29 mouse cellular contexts compared by ENCODE assay signal in genomic region chr7:48846755-48847154, GRCm38 (mm10). TPM values are rescaled to one million over a fixed set of nuclear protein-coding genes. Genes with fewer than 3 reads are reported as not detected.
A peak's percentile ranks its signal among the peaks of the same experiment; 100 is the strongest.
DNase-seq lines count a peak whose midpoint lies in the region; ATAC-seq and TF ChIP-seq lines count a peak whose summit lies in the region.
"Had no signal": no experiment of that assay in that cellular context is flagged by ENCODE, and none has a peak within 500 bp of the region (broad histone marks: within the 10 kb centered on the region; RNA-seq: fewer than 3 reads in every experiment).

No protein-coding gene starts in this region.

- H3K4me3 ChIP-seq in lung, embryonic 14.5 days (ENCODE audit: low read depth, low read length): no peak overlapping the region
- peak overlapping the region; percentile 48 for H3K4me3 ChIP-seq in heart, embryonic 11.5 days (ENCODE audit: low read depth, low read length)
- H3K4me3 ChIP-seq in heart, postnatal 0 days (ENCODE audit: low read depth, low read length): peak overlapping the region; percentile 51
- no peak overlapping the region for H3K4me3 ChIP-seq in limb, embryonic 10.5 days
- H3K4me3 ChIP-seq: forebrain, embryonic 15.5 days; hindbrain, embryonic 10.5 days; kidney, embryonic 15.5 days; limb, embryonic 15.5 days; lung, embryonic 15.5 days had no signal

- no peak for ATAC-seq in lung, embryonic 14.5 days (ENCODE audit: insufficient read depth)
- ATAC-seq in heart, embryonic 11.5 days (replicated peaks; ENCODE audit: insufficient number of reproducible peaks, low FRiP score, low TSS enrichment): 0 out of 2 replicates have a peak, but pooled peaks have one; percentile 43
- ATAC-seq in heart, postnatal 0 days (ENCODE audit: insufficient read depth, low read depth): peak; percentile 69
- ATAC-seq: forebrain, embryonic 15.5 days; midbrain, embryonic 16.5 days; Patski had no signal

- TF ChIP-seq CTCF in lung, embryonic 14.5 days (IDR thresholded peaks at IDR 0.05; ENCODE audit: low read depth): no peak
- peak; percentile 67 for TF ChIP-seq CTCF in heart, postnatal 0 days (IDR thresholded peaks at IDR 0.05; ENCODE audit: low read depth)

- H3K9me3 ChIP-seq in lung, embryonic 14.5 days (ENCODE audit: low read depth, low read length): no peaks in the 10 kb centered on the region
- H3K9me3 ChIP-seq in heart, embryonic 11.5 days (replicated peaks; ENCODE audit: control insufficient read depth, low read length): no peaks in the 10 kb centered on the region
- no peaks in the 10 kb centered on the region for H3K9me3 ChIP-seq in heart, postnatal 0 days (replicated peaks; ENCODE audit: control insufficient read depth, low read length)
- H3K9me3 ChIP-seq in limb, embryonic 10.5 days (replicated peaks): no peaks in the 10 kb centered on the region
- H3K9me3 ChIP-seq: forebrain, embryonic 15.5 days; G1E; hindbrain, embryonic 10.5 days; kidney, embryonic 15.5 days; limb, embryonic 15.5 days; lung, embryonic 15.5 days had no signal

- no peaks in the 10 kb centered on the region for H3K36me3 ChIP-seq in lung, embryonic 14.5 days (ENCODE audit: insufficient read depth)
- H3K36me3 ChIP-seq in heart, embryonic 11.5 days (ENCODE audit: control insufficient read depth, insufficient read depth, low read length): no peaks in the 10 kb centered on the region
- H3K36me3 ChIP-seq in heart, postnatal 0 days (replicated peaks; ENCODE audit: control insufficient read depth, insufficient read depth, low read length): no peaks in the 10 kb centered on the region
- H3K36me3 ChIP-seq in limb, embryonic 10.5 days: no peaks in the 10 kb centered on the region
- H3K36me3 ChIP-seq: forebrain, embryonic 15.5 days; G1E; hindbrain, embryonic 10.5 days; kidney, embryonic 15.5 days; limb, embryonic 15.5 days; lung, embryonic 15.5 days had no signal

- H3K27me3 ChIP-seq in lung, embryonic 14.5 days (ENCODE audit: insufficient read depth, low read length): no peaks in the 10 kb centered on the region
- H3K27me3 ChIP-seq in heart, embryonic 11.5 days (ENCODE audit: control insufficient read depth, insufficient read depth, low read length): no peaks in the 10 kb centered on the region
- no peaks in the 10 kb centered on the region for H3K27me3 ChIP-seq in heart, postnatal 0 days (ENCODE audit: control insufficient read depth, insufficient read depth, low read length)
- no peaks in the 10 kb centered on the region for H3K27me3 ChIP-seq in limb, embryonic 10.5 days (ENCODE audit: low read depth, poor library complexity, severe bottlenecking)
- H3K27me3 ChIP-seq: forebrain, embryonic 15.5 days; kidney, embryonic 15.5 days; limb, embryonic 15.5 days; lung, embryonic 15.5 days; Patski had no signal

- H3K4me1 ChIP-seq in lung, embryonic 14.5 days (ENCODE audit: insufficient read depth): peaks cover 15% of the 10 kb centered on the region; the same call in 1 of the 2 replicates
- H3K4me1 ChIP-seq in heart, embryonic 11.5 days (ENCODE audit: control insufficient read depth, insufficient read depth, low read length): peaks cover 18% of the 10 kb centered on the region
- H3K4me1 ChIP-seq in heart, postnatal 0 days (ENCODE audit: control insufficient read depth, insufficient read depth): 0 out of 2 replicates have a peak, but pooled peaks cover 7% of the 10 kb centered on the region
- peaks cover 26% of the 10 kb centered on the region for H3K4me1 ChIP-seq in limb, embryonic 10.5 days

- TF ChIP-seq EP300 in heart, postnatal 0 days (IDR thresholded peaks at IDR 0.05; ENCODE audit: low read depth): no peak

- WGBS in lung, embryonic 14.5 days: 56% methylated on average over 6 of the region's 6 CpGs
- 39% methylated on average over 6 of the region's 6 CpGs for WGBS in heart, embryonic 11.5 days (ENCODE audit: insufficient replicate concordance)
- WGBS in heart, postnatal 0 days: 35% methylated on average over 6 of the region's 6 CpGs
- WGBS in limb, embryonic 10.5 days: 63% methylated on average over 6 of the region's 6 CpGs

- H3K4me2 ChIP-seq in lung, embryonic 14.5 days: no peak overlapping the region
- peak overlapping the region; percentile 75 for H3K4me2 ChIP-seq in heart, embryonic 11.5 days
- peak overlapping the region; percentile 72 for H3K4me2 ChIP-seq in heart, postnatal 0 days (ENCODE audit: low read depth, low read length)
- H3K4me2 ChIP-seq: forebrain, embryonic 15.5 days; kidney, embryonic 15.5 days; limb, embryonic 15.5 days; lung, embryonic 15.5 days had no signal

- H3K9ac ChIP-seq in lung, embryonic 14.5 days: no peak overlapping the region
- peak overlapping the region; percentile 77 for H3K9ac ChIP-seq in heart, embryonic 11.5 days (ENCODE audit: low read depth, low read length)
- peak overlapping the region; percentile 68 for H3K9ac ChIP-seq in heart, postnatal 0 days (replicated peaks; ENCODE audit: low read depth, low read length)
- H3K9ac ChIP-seq: forebrain, embryonic 15.5 days; kidney, embryonic 15.5 days; limb, embryonic 15.5 days; liver, embryonic 14.5 days; lung, embryonic 15.5 days had no signal

- peak overlapping the region; percentile 66; the same call in 1 of the 2 replicates for H3K27ac ChIP-seq in lung, embryonic 14.5 days (ENCODE audit: low read depth)
- H3K27ac ChIP-seq in heart, embryonic 11.5 days (ENCODE audit: low read depth, low read length): peak overlapping the region; percentile 92
- peak overlapping the region; percentile 94 for H3K27ac ChIP-seq in heart, postnatal 0 days (ENCODE audit: low read depth)
- H3K27ac ChIP-seq in limb, embryonic 10.5 days: peak overlapping the region; percentile 58; the same call in 1 of the 2 replicates
- H3K27ac ChIP-seq: forebrain, embryonic 15.5 days; hindbrain, embryonic 10.5 days; kidney, embryonic 15.5 days; limb, embryonic 15.5 days; liver, embryonic 14.5 days had no signal

- no peak for DNase-seq in lung, embryonic 14.5 days
- DNase-seq in lung, postnatal 25 days (ENCODE audit: low spot score): no peak
- peak; percentile 61 for DNase-seq in heart, postnatal 0 days (ENCODE audit: low spot score)
- no peak for DNase-seq in limb, embryonic 10.5 days (ENCODE audit: low spot score)
- no peak for DNase-seq in ovary, postnatal 36 days (ENCODE audit: low spot score)
- DNase-seq in right cerebral cortex, postnatal 25 days: no peak
- no peak for DNase-seq in adrenal gland, postnatal 4 days (ENCODE audit: low spot score in 2 of 2)
- DNase-seq: adrenal gland, postnatal 36 days; B cell, adult 2 months; cerebellum, adult 11 months; cerebellum, postnatal 25 days; gastrocnemius, postnatal 25 days; kidney, adult 11 months; kidney, postnatal 4 days; layer of hippocampus, adult 9-11 months; lung, postnatal 4 days had no signal

RNA-seq across cellular contexts. Expression of gene Csrp3, which starts 1.1 kb away (rescaled TPM):
- polyA plus RNA-seq in lung, embryonic 14.5 days (2014; fragmentation: Nextera tagmentation; extraction: Ambion mirVana): 1.9 and 31.7 TPM in 2 replicates
- 1,436 and 1,472 TPM in 2 replicates for polyA plus RNA-seq in heart, embryonic 11.5 days (2014; fragmentation: Nextera tagmentation; extraction: Ambion mirVana)
- 1,353 and 1,464 TPM in 2 replicates for total RNA-seq in heart, postnatal 0 days (2014; rRNA removed; ENCODE audit: low replicate concordance)
- 1,907 and 1,928 TPM in 2 replicates for polyA plus RNA-seq in heart, postnatal 0 days (2015; fragmentation: Nextera tagmentation; extraction: Ambion mirVana)
- polyA plus RNA-seq in limb, embryonic 10.5 days (2016; fragmentation: Nextera tagmentation; extraction: Ambion mirVana): 0.87 and 1.5 TPM in 2 replicates
- total RNA-seq in adrenal gland, postnatal 4 days (2021): 10 to 100 TPM in 1 of 2 experiments, 1 to 10 TPM in 1; 1.7 to 17.0 TPM
- total RNA-seq: adrenal gland, postnatal 36 days; G1E; left cerebral cortex, adult 18-20 months; left cerebral cortex, postnatal 36 days had no signal
- polyA plus RNA-seq: G1E; hindbrain, embryonic 10.5 days; midbrain, embryonic 16.5 days; Patski; testis, adult 2 months had no signal

RNA-seq across cellular contexts. Expression of gene E2f8, which starts 34.6 kb away (rescaled TPM):
- polyA plus RNA-seq in lung, embryonic 14.5 days (2014; fragmentation: Nextera tagmentation; extraction: Ambion mirVana): 26.0 and 27.8 TPM in 2 replicates
- 20.7 and 22.7 TPM in 2 replicates for polyA plus RNA-seq in heart, embryonic 11.5 days (2014; fragmentation: Nextera tagmentation; extraction: Ambion mirVana)
- 5.8 and 5.9 TPM in 2 replicates for total RNA-seq in heart, postnatal 0 days (2014; rRNA removed; ENCODE audit: low replicate concordance)
- polyA plus RNA-seq in heart, postnatal 0 days (2015; fragmentation: Nextera tagmentation; extraction: Ambion mirVana): 3.0 and 3.5 TPM in 2 replicates
- polyA plus RNA-seq in limb, embryonic 10.5 days (2016; fragmentation: Nextera tagmentation; extraction: Ambion mirVana): 15.2 TPM in 2 replicates
- total RNA-seq in adrenal gland, postnatal 4 days (2021): 10 to 100 TPM; 15.5 to 18.8 TPM

RNA-seq across cellular contexts. Expression of gene Zdhhc13, which starts 58.0 kb away (rescaled TPM):
- polyA plus RNA-seq in lung, embryonic 14.5 days (2014; fragmentation: Nextera tagmentation; extraction: Ambion mirVana): 36.2 and 40.8 TPM in 2 replicates
- polyA plus RNA-seq in heart, embryonic 11.5 days (2014; fragmentation: Nextera tagmentation; extraction: Ambion mirVana): 36.1 and 41.8 TPM in 2 replicates
- 51.6 and 58.5 TPM in 2 replicates for total RNA-seq in heart, postnatal 0 days (2014; rRNA removed; ENCODE audit: low replicate concordance)
- 26.9 and 29.5 TPM in 2 replicates for polyA plus RNA-seq in heart, postnatal 0 days (2015; fragmentation: Nextera tagmentation; extraction: Ambion mirVana)
- 27.0 and 31.1 TPM in 2 replicates for polyA plus RNA-seq in limb, embryonic 10.5 days (2016; fragmentation: Nextera tagmentation; extraction: Ambion mirVana)
- total RNA-seq in adrenal gland, postnatal 4 days (2021): 10 to 100 TPM; 14.6 to 14.7 TPM

Comparison
In these comparisons a context has a peak if more than half of its experiments do, and no peak if none do; other contexts are left out.
1. H3K4me3 ChIP-seq: peak in heart, embryonic 11.5 days (single experiment) and heart, postnatal 0 days (single experiment); none in lung, embryonic 14.5 days (single experiment) and limb, embryonic 10.5 days (single experiment).
2. RNA of gene Csrp3, which starts 1.1 kb away (polyA plus RNA-seq): 1,907 to 1,928 TPM in heart, postnatal 0 days and 1,436 to 1,472 TPM in heart, embryonic 11.5 days; 1.9 to 31.7 TPM in lung, embryonic 14.5 days and 0.87 to 1.5 TPM in limb, embryonic 10.5 days; every median in the first group is over 10 times any median in the second.
3. Peak in every context shown above with its lines, with median percentiles within 50 percentile points of each other: H3K27ac ChIP-seq.